Mouse (Mus musculus) retina, embryonic 14.5 days (tissue): ENCODE results near the gene Gm10961.

Experiments used
- DNase-seq: peaks from one replicate; pipeline ENCODE4 v3.0.0-alpha.2; 2015; ENCODE audit warnings: low spot score

The Gm10961 gene

DNA sequence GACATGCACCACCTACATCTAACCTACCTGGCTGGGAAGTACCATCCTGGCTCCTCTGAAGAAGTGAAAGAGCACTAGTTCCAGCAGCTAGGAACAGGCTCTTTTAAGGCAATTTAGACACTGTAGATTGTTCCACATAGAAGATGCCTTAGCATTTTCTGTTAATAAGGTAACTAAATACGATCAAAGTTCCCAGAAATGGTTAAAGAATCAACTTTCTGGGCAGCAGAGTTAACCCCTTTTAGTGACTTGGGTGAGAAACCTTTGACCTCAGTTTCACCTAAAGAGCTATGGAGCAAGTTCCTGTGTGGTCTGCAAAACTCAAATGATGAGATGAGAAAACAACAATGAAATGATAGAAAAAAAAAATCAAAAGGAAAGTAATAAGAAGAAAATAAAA is 33.5 kb downstream of the Gm10961 start:
- DNase-seq = no peak

DNA sequence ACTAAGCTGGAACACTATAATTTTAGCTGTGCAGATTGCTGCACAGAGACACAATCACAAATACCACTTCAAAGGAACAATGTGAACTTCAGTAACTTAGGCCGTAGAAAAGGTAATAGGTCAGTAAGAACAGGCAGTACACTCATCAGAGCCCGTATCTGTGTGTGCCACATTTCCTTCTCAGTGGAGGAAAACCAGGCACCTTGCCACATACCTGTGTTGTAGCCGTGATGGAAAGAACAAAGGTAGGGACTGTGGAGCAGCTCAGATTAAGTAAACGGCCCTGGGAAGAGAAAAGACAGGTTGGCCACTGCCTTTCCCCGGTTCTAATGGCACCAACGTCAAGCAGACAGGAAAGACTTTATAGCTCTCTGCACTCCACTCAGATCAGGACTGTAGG is 36.3 kb downstream of the Gm10961 start:
- DNase-seq = no peak

DNA sequence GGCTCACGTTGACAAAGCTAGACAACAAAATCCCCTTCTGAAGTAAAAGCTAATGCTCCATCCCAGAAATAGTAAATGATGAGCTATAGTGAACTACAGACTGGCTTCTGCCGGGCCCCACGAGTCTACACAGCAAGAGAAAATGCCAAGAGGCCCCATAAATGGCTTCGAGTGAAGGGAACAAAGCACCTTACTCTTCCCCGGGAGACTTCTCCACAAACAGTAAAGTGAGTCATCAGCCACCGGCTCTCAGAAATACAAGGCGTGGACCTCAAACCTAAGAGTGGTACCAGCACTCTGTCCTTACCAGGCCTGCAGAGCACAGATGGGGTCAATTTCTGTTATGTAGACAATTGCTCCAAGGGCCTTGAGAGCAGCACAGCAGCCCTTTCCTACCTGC is 37.7 kb downstream of the Gm10961 start:
- no peak for DNase-seq

DNA sequence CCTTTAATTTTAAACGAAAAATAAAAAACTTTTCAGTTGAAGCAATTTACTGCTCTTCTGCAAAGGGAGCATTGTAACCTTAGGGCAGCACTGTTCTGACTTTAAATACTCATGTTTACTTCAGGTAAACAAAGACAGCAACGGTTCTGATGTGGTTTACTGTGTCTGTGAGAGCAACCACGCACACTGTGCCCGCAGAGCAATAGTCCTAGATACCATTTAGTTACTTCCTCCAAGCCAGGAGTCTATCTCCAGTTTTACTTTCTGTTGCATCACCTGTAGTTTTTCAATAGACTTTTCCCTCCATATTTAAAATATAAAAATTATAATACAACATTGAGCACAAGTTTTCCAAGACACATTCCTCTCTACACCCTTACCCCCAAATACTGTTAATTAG is 39.4 kb downstream of the Gm10961 start:
- DNase-seq = no peak

DNA sequence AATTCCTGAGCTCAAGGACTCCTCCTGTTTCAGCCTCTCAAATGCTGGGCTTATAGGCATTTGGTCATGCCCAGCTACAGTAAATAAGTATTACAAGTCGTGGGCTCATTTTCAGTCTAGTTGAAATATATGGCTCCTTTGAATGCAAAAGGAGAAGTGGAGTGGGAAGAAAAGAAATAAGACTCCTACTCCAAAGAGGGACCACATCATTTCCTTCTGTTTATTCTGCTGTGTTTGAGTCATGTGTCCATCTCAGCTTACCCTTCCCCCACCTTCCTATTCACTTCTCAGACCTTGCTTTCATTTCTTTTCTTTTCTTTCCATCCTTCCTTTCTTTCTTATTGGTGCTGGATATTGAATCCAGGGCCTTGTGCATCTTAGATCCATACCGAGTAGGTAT is 40.4 kb downstream of the Gm10961 start:
- no peak for DNase-seq

DNA sequence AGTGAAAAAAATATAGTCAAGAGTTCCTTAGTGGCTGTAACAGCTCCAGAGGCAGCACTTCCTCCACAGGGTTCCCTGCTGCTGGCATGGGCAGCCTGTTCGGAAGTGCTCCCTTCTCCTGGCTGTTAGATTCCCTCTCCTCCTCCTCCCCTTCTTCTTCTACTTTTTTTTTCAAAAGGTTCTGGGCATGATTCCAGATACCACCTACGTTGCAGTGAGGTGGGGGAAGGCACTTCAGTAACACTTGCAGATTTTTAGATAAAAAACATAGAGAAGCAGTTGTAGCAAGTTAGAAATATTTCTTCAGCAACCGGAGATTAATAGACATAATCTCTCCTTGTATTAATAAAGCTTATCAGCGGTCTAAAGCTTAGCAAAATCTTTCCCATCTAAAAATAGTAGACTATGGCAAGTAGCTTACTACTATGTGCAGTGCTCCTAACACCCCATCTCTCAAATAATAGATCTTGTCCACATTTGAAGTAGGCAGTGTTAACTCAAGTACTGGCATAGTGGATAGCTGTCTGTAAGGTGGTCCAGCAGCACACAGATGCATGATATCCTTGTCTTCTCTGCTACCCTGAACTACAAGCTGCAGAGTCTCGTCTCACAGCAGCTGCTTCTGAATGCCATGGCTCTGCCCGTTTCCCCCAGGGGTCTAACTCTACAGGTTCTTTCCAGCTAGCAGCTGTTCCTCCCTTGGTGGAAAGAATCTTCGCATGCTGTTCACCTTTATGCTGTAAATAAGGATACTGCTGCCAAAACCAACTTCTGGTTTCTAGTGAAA is 49.9 kb downstream of the Gm10961 start:
- DNase-seq = peak; percentile 6
